Mouse (Mus musculus) cerebellum, postnatal 4 days (tissue): ENCODE results near the gene Cort.
"Not testable (repeated sequence)": the region's sequence is repeated elsewhere in the genome, so short reads cannot be mapped to it uniquely, and the experiment has no call there.

Source experiments
- DNase-seq, 2 experiments: peaks; one replicate each; pipeline ENCODE4 v3.0.0; 2022; ENCODE audit warnings: low spot score in 2 of 2, mixed read lengths in 1 of 2

Gene Cort

DNA sequence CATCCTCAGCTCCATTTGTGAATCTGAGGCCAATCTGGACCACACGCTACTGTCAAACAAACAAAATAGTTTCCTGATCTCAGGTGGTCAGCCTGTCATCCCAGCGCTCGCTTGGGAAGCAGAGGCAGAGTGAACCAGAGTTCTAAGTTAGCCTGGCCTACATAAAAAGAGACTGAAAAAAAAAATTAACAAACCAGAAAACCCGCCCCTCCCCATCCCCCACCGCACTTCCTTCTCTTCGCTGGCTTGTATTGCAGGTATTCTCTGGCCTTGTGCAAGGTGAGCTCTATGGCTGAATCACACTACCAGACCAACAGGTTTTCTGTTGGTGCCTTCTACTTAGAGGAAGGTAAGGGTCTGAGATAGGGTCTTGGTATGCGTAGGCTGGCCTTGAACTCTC, 21.0 kb upstream of the Cort start:
- DNase-seq, result no peak

DNA sequence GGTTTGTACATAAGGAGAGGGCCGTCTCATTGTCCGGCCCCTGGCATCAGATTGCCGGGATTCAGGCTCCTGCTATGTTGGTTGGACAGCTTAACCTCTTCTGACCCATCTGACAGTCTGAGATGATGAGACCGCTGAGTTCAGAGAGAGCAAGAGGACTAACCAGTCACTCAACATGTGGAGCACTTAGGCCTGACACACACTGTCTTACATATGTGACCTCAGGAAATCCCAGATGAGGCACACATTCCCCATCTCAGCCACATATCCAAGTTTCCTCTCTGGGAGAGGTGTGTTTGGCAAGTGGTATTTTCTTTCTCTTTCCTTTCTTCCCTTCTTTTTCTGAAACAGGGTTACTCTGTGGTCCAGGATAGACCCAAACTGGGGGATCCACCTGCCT, 18.6 kb upstream of the Cort start:
- no peak for DNase-seq

DNA sequence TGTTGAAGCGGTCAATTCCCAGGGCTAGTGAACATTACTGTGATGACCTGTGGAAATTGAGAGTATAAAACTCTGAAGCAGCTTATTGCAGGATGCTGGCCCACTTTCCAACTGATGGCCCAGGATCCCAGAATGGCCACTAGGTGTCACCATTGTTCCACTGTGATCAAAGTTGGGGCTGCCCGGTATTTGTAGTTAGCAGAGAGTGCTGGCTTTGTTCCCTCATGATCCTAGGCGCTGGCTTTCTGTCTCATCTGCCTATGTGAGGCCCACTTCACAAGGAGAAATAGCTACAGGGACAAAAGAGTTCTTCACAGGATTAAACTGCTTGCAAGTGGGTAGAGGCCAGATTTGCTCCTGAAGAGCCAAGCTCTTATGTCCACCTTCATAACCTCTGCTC, 17.9 kb upstream of the Cort start:
- peak; percentile 70 to 81 for DNase-seq

DNA sequence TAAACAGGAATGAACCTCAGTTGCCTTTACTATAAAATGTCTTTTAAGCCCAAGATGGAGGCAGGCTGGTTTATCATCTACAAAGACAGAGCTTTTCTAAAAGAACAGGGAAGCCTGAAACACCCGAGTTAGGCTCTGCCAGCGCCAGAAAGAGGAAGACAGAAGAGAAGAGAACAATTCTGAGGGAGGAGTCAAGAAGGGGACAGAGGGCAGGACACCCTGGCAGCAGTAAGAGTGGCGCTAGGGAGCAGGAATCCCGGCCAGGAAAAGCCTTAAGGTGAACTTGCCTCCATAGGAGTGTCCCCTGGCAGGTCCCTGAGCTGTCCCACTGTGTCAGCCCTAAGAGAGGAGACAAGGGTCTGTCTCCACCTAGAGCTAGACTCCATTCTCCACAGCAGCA, 17.0 kb upstream of the Cort start:
- no peak for DNase-seq

DNA sequence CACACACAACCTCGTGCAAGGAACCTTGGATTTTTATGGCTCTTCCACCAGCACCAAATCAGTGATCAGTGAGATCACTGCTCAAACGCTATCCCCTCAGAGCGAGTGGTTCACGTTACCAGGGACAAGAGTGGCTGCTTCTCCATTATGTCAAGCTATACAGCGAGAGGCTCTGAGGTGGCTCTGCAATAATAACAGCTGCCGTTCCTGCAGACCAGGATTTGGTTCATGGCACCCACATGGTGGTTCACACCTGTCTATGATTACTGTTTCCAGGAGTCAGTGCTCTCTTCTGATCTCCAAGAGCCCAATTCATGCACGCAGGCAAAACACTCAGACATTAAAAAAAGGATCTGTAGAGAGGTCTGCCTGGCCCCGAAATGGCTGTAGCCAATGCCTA, 12.0 kb upstream of the Cort start:
- DNase-seq, result no peak

DNA sequence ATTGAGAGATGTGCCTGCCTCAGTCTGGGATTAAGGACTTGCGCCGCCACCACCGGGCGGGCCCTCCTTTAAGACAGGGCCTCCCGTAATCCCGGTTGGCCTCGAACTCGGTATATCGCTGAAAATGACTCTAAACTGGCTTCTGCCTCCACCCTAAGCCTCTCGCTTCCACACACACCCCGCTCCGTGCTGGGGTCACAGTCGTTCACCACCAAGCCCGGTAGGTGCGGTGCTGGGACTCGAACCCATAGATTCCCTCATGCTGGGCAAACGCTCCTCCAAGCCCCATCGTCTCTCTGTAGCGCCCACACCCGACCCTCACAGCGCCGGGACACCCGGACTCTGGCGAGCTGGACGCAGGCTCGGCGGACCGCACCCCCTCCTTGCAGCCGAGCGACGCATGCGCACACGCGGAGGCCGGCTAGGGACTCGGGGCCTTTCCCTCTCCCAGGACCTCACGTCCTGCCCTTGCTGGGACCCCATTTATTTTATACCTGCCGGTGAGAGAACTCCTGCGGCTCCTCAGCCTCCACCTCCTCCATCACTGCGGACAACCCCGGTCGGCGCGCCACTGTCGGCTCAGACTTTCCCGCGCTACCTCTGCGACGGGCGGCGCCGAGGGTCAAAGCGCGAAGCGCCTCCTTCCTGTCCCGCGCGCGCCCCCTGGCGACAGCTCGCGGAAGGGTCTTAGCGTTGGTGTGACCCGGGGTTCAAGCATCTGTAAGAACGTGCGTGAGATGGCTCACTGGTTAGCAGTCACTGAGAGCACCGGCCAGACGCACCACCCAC, 10.6 kb upstream of the Cort start, which contains the start of gene Cenps:
Gene Cenps (minus strand): TSS at position 648 of the 789 bp plus-strand sequence.
- DNase-seq, result peak; percentile 87 to 96

DNA sequence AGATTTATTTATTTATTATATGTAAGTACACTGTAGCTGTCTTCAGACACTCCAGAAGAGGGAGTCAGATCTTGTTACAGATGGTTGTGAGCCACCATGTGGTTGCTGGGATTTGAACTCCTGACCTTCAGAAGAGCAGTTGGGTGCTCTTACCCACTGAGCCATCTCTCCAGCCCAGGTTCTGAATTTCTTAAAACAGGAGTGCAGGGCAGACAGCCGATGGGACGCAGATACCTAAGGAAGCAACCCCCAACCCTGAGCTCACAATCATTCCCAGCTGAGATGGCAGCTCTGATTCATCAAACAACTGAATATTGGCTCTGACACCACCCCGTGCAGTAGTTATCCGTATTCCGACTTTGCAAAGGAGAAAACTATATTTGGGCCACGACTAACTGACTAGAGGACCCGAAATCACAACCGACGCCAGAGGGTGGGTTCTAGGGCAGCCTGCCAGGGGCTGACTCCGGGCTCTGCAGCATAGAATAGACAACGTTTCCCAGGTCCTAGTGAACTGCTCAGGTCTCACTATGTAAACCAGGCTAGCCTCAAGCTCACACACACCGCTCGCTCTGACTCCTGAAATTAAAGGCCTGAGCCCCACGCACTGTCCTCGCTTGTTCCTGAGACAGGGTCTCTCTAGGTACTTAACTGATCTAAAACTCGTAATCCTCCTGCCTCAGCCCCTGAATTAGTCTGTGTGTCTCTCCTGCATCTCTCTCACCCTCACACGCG, 9.7 kb upstream of the Cort start:
- DNase-seq, result peak in 1 of 2 experiments; percentile 15

DNA sequence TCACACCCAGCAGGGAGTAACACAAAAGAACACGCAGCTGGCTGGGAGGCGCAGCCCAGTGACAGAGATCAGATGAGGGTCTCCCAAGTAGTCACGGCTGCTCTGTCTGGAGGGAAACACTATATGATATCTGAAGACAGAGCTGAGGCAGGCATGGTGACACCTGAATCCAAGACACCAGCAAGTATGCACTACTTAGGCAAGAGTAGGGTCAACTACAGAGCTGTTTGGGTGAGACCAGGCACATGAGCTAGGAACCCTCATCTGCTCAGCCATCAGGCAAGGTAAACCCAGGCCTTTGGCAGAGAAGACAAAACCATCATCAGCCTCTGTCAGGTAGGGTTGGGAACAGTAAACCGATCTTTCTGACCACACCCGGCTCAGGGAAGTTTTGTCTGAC, 6.8 kb upstream of the Cort start:
- DNase-seq, result no peak

DNA sequence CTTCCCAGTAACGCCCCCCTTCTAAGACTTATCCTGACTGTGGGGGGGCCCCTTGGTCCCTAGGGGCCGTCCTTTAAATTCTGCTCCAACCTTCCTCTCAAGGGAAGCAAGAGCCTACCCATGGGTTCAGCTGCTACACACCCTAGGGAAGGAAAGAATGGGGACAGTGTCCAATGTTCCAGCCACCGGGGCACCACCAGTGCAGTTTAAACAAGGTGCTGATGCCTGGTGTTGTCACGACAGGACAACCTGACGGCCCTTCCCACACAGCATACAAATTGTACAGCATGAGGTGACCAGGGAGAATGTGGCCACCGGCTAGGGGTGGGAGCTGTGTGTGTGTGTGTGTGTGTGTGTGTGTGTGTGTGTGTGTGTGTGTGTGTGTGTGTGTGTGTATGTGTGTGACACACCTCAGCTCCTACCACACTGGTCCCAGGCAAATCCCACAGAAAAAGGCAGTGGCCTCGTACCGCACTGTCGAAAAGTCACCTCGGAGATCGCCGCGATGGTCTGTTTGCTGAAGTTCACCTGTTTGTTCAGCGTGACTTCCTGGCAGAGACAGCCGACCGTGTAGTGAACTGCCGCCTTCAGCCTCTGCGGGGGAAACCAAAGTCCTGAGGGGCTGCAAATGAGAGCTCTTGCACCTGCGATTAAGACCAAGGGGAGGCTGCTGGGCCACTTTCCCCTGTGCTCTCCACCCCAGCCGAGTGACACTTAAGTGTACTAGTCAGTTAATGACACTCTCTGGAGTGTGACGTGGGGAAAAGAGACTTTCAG, 5.4 kb upstream of the Cort start:
- DNase-seq, result no peak

DNA sequence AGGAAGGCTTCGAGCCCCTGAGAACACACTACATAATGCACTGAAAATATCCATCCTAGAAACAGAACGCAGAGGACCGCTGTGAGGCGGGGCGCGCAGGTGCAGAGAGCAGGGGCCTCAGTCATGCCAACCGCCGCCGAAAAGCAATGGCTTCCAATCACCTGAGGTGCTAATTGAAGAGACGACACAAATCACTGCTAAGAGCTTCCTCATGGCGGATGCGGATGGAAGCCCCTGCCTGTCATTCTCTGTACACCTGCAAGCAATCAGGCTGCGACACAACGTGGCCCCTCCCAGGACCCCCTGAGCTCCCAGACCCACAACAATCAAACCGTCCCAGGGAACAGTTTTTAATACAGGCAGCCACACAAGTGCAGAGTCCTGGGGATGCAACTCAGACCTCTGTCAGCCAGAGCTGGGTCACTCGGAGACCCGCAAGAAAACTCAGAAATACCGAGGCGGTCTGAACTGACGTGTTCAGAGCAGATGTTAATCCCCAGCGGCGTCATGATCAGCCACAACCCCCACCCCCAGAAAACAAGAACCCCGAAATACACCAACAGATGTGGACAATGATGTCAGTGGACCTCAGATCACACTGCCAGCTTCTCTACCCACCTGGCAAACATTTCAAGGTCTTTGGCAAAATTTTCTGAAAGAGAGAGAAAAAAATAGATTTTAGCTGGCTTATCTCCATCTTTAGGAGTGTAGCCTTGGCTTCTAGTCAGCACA, 4.6 kb upstream of the Cort start:
- no peak for DNase-seq

DNA sequence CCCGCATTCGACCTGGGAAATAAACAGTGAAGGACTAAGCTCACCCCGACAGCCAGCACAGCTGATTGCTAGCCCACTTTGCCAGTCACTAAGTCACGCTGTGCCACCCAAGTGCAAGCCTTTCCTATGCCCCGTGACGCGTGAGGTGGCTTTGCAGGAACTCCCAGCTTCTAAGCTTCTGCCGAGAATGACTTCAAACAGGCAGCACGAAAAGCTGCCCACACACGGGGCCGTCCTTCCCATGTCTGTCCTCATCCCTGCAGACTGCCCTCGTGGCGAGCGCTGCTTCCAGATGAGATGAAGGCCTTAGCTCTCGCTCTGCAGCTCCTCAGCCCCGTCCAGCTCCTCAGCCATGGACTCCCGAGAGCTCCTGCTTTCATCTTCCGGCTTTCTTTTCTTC, 1.9 kb upstream of the Cort start:
- no peak for DNase-seq

DNA sequence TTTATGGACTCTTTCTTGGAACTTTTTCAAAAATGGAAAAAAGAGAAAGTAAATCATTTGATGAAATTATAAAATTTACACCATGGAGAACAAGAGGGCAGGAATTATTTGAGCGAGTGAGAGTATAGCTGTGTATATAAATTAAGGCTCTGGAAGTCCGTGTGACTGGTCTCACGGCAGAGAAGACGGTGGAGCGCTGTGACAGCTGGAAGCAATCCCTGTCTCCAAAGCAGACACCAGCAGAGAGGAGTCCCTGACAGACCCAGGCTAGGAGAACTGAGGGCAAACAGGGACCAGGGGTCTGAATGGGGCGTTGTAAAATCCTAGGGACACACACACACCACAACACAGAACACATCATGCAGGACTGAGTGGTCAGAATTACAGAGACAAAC, 451 bp downstream of the Cort start:
- no peak for DNase-seq

DNA sequence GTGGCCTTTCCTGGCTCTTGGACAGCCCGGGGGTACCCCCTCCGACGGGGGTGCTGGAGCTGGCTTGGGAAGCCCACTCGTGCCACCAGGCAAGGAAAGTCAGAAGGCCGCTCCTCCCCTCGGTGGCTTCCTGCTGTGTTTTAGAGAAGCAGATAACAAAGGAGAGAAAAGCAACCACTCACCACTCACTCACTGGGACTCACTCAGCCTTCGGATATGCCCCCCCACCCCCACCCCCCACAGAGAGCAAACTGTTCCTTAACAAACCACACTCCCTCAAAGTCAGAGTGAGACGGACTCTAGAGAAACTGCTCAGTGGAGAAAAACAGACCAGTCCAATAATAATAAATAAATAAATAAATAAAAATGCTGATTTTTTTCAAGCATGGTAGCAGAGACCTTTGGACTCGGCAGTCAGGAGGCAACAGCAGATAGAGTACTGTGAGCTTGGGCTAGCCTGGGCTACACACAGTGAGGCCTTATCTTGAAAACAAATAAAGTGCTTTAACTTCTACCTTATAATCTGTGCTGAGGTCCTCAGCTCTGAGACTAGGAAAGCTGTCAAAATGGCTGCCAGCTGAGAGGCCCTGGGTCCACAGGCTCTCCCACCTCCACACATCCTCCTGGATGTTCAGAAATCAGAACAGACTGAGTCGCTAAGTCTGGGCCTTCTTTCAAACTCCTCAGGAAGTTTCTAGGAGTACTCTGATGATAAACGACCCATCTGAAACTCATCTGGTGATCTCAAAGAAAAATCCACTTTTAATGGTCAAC, 1.0 kb downstream of the Cort start:
- DNase-seq, result no peak

DNA sequence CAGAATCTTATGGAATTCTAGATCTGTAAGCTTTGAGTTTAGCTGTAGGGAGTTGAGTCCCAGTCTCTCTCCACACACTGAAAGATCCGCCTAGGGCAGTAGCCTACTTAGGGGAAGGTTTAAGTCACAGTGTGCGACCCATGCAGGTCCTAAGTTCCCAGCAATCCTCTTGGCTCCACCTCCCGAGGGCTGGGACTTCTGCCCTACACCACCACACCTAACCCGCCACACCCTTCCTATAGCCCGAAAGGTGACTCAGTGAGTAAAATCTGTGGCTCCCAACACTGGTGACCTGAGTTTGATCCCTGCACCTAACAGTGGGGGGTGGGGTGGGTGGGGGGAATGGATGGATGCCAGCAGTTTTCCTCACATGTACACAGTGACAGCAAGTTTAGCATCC, 3.1 kb downstream of the Cort start:
- DNase-seq, result no peak

DNA sequence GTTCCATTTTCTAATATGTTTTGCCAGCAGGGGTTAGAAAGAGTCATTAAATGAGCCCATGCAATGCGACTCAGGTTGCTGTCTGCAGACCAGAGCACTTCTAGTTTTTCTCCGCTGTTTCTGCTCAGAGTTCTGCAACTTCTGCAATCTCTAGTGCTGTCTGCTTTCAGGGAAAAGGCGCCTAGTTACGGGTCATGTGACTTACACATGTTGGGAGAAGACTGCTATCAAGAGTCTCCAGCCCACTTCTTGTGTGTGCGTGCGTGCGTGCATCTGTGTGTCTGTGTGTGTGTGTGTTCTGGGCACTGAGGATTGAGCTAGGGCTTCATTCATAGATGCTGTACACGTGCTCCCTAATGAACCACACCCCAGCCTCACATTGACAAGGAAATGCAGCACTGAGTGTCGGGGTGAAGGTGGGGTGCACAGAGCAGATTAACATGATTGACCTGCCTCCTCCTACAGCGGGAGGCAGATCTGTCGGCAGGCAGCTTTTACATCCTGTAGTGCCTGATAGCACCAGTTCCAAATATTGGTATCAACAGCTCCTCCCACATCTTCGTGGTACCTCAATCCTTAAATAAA, 6.5 kb downstream of the Cort start:
- not testable (repeated sequence) for DNase-seq

DNA sequence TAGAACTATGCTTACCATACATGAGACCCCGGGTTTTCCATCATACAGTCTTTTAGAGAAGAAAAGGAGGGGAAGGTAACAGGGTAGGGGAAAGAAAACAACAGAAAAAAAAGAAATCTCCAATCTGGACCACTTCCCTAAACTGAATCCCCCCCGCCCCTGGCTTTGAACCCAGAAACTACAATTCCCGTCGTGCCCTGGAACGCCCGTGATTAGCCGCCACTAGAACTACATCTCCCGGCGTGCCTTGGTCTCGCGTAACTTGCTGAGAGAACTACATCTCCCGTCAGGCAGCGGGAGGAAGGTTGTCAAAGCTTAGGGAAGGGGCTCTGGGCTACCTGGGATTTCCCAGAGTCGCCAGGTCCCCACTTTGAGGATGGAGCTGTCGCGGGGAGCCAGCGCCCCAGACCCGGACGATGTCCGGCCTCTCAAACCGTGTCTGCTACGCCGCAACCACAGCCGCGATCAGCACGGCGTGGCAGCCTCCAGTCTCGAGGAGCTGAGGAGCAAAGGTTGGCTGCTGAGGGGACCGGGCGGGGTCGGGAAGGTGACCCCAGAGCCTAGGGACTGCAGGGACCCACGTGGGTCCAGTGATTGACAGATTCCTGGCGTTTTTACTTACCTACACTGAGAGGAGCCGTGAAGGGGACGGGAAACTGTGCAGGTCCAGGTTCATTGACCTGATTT, 22.5 kb downstream of the Cort start, which contains the start of gene Dffa:
Gene Dffa (plus strand): TSS at position 272 of the 687 bp plus-strand sequence.
- DNase-seq, result peak; percentile 82 to 90

DNA sequence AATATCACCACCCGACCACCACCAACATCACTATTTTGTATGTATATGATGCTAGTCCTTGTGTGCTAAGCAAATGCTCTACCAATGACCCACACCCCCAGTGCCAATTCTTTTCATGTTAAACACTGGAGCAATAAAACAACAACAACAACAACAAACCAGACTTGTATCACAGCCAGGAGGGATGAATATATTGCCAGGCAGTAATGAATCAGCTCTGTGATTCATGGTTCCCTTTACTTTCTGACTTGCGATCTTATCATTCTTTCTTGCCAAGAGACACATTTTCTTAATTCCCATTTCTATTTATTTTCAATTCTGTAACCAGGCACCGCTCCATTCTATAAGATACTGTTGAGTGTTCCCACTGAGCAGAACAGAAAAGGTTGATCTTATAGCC, 25.1 kb downstream of the Cort start:
- DNase-seq, result no peak

DNA sequence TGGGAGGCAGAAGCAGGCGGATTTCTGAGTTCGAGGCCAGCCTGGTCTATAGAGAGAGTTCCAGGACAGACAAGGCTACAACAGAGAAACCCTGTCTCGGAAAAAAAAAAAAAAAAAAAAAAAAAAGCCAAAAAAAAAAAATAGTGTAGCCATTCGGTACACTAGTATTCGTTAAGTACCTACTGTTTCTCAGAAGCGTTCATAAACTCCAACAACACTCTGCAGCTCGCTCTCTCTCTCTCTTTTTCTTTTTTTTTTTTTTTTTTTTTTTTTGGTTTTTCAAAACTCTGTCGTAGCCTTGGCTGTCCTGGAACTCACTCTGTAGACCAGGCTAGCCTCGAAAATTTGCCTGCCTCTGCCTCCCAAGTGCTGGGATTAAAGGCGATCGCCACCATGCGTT, 26.1 kb downstream of the Cort start:
- not testable (repeated sequence) for DNase-seq

DNA sequence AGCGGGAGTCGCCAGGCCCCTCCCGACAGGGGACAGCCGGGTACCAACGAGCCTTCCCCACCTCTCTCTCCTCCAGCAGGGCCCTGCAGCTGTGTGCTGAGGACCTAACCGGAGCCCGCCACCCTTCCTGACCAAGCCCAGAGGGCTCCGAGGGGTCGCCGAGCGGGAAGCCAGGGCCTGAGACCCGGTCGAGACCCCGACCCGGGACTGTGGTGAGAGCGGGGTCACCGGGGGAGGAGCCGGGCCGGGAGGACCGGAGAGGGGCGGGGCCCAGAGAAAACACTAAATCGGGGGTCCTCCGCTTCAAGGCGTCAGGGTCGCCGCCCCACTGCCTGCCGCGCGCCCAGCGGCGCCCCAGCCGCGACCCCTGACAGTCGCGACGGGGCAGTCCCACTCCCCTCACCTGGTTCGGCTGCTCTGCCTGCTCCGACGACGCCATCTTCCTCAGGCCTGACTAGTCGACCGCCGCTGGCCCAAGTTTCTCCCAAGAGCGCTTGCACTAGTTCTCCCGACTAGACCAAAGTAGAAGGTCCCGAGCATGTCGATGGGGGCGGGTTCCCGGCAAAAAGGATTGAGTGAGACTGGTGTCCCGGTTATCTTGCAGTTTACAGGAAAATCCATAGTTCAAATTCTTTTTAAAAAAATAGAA, 27.1 kb downstream of the Cort start, which contains the start of gene Pex14:
Gene Pex14 (minus strand): TSS at position 508 of the 649 bp plus-strand sequence.
- peak; percentile 84 to 85 for DNase-seq
